Mouse (Mus musculus): Measurements from ENCODE around the gene Nemp1. TPM values are rescaled to one million over a fixed set of nuclear protein-coding genes. Genes with fewer than 3 reads are reported as not detected.
A peak's percentile ranks its signal among the peaks of the same experiment; 100 is the strongest.

Nemp1 gene
- polyA plus RNA-seq (2015; fragmentation: Nextera tagmentation; extraction: Ambion mirVana), result 6.7 and 7.1 TPM in 2 replicates

DNA sequence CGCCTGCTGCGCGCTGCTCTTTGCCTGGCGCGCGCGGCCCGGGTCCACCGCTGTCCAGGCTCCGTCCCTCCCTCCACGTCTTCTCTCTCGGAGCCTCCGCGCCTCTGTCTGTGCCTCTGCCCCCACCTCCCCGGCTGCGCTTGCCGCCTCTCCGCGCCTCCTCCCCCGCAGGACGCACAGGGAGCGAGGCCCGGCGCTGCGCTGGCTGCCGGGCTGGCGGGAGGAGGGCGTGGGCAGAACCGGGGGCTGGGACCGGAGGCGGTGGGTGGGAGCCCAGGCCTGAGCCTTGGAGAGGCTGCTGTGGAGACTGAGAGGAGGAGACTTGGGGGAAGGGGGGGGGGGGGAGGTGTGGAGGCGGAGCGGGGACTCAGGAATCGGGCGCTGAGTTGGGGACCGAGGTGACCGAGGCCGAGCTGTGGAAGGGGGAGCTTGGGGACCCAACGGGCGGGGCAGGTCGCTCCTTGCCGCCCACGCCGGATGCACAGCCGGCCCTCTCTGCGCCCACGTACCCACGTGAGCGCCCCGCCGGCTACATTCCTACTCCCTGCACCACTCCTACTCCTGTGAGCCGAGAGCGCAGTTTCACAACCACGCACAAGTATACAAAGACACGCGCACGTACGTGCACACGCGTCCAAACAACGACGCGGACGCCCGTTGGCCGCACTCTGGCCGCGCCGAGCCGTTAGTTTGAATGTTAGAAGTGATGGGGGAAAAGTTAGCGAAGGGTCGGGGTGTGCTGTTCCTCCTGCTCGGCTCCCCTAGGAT is at the start of gene Nemp1:
Gene Nemp1 (plus strand): TSS at position 401 of the 768 bp plus-strand sequence.
- peak within 1 kb of the TSS; percentile 59 for H3K4me3 ChIP-seq (ENCODE audit: low read depth, low read length)
- H3K36me3 ChIP-seq (ENCODE audit: control insufficient read depth, insufficient read depth), result no peaks in the 10 kb centered on the region
- H3K9me3 ChIP-seq (replicated peaks; ENCODE audit: control insufficient read depth, low read length), result no peaks in the 10 kb centered on the region
- ATAC-seq (ENCODE audit: low read depth), result peak; percentile 65
- H3K4me1 ChIP-seq (ENCODE audit: control insufficient read depth, low read depth, low read length), result peaks cover 23% of the 10 kb centered on the region
- WGBS (ENCODE audit: insufficient replicate concordance), result under 1% methylated on average over 69 of the region's 73 CpGs
- peak within 1 kb of the TSS; percentile 84 for H3K27ac ChIP-seq (ENCODE audit: low read length)
- peak within 1 kb of the TSS; percentile 53 for H3K4me2 ChIP-seq (ENCODE audit: low read depth, low read length)
- peak within 1 kb of the TSS; percentile 44 for H3K9ac ChIP-seq (ENCODE audit: low read depth, low read length)
- H3K27me3 ChIP-seq (ENCODE audit: control insufficient read depth, insufficient read depth, low read depth, low read length), result peaks cover 66% of the 10 kb centered on the region

GRCm38 (mm10) chr10:127617294-127617693 is 49.4 kb upstream of the Nemp1 start:
- 40% methylated on average over 4 of the region's 4 CpGs for WGBS (ENCODE audit: insufficient replicate concordance)
- Histone ChIP-seq H3K4me3 (ENCODE audit: low read depth, low read length) (no peak overlapping the region), H3K4me2 (ENCODE audit: low read depth, low read length) (no peak overlapping the region), H3K27ac (ENCODE audit: low read length) (peak overlapping the region; percentile 51; the same call in 1 of the 2 replicates), H3K36me3 (ENCODE audit: control insufficient read depth, insufficient read depth) (no peaks in the 10 kb centered on the region), H3K4me1 (ENCODE audit: control insufficient read depth, low read depth, low read length) (peaks cover 22% of the 10 kb centered on the region), H3K9ac (ENCODE audit: low read depth, low read length) (no peak overlapping the region), H3K9me3 (replicated peaks; ENCODE audit: control insufficient read depth, low read length) (no peaks in the 10 kb centered on the region), H3K27me3 (ENCODE audit: control insufficient read depth, insufficient read depth, low read depth, low read length) (peaks cover 35% of the 10 kb centered on the region)
- ATAC-seq (ENCODE audit: low read depth), result no peak

DNA sequence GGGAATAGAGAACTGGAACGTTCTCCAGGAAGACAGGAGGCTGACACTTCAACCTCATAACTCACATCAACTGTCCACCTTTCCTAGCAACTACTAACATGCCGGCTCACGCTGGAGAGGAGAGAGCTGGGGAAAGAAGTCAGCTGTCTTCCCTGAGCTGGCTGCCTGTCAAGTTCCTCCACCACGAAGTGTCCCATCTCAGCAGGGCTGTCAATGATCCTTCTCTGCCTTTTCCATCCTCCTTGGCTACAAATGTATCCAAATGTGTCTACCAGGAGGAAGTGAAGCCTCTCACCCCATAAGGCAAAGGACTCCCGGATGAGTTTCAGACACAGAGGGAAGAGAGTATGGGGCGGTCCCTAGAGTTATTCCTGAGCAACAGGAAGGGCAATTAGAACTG is 48.5 kb upstream of the Nemp1 start:
- Histone ChIP-seq H3K4me1 (ENCODE audit: control insufficient read depth, low read depth, low read length) (peaks cover 19% of the 10 kb centered on the region), H3K36me3 (ENCODE audit: control insufficient read depth, insufficient read depth) (no peaks in the 10 kb centered on the region), H3K9me3 (replicated peaks; ENCODE audit: control insufficient read depth, low read length) (no peaks in the 10 kb centered on the region), H3K4me2 (ENCODE audit: low read depth, low read length) (peak overlapping the region; percentile 74), H3K4me3 (ENCODE audit: low read depth, low read length) (no peak overlapping the region), H3K27ac (ENCODE audit: low read length) (no peak overlapping the region), H3K9ac (ENCODE audit: low read depth, low read length) (no peak overlapping the region), H3K27me3 (ENCODE audit: control insufficient read depth, insufficient read depth, low read depth, low read length) (peaks cover 36% of the 10 kb centered on the region)
- WGBS (ENCODE audit: insufficient replicate concordance), result 19% methylated on average over 6 of the region's 6 CpGs
- no peak for ATAC-seq (ENCODE audit: low read depth)

DNA sequence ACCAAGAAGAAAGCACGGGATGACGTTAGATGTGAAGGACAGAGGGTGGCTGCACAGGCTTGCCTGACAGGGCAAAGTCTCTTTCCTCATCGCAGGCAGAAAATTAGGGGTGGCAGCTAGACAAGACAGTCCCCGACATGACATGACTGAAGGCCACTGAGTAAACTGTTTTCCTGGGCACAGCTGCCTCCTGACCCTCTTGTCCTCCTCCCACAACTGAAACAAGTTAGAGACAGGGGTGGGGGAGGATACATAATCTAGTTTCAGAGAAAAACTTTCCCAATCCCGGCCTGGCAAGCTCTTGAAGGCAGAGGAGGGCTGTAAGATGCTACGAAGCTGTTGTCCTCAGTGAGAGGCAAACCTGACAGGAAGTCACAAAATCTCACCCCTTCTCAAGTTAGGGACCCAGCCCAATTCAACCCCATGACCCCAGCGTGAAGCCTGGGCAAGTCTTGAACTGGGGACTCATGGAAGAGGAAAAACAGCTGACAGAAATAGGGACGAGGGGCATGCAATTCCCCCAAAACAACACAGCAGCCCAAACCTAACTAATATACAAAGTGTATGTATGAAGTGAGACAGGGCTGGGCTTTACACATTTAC is 47.5 kb upstream of the Nemp1 start:
- H3K4me1 ChIP-seq (ENCODE audit: control insufficient read depth, low read depth, low read length), result peaks cover 19% of the 10 kb centered on the region
- peak overlapping the region; percentile 59; the same call in 1 of the 2 replicates for H3K9ac ChIP-seq (ENCODE audit: low read depth, low read length)
- no peaks in the 10 kb centered on the region for H3K9me3 ChIP-seq (replicated peaks; ENCODE audit: control insufficient read depth, low read length)
- ATAC-seq (ENCODE audit: low read depth), result no peak
- peak overlapping the region; percentile 78 for H3K27ac ChIP-seq (ENCODE audit: low read length)
- peak overlapping the region; percentile 63 for H3K4me3 ChIP-seq (ENCODE audit: low read depth, low read length)
- 22% methylated on average over 8 of the region's 8 CpGs for WGBS (ENCODE audit: insufficient replicate concordance)
- H3K36me3 ChIP-seq (ENCODE audit: control insufficient read depth, insufficient read depth), result no peaks in the 10 kb centered on the region
- H3K4me2 ChIP-seq (ENCODE audit: low read depth, low read length), result peak overlapping the region; percentile 74
- H3K27me3 ChIP-seq (ENCODE audit: control insufficient read depth, insufficient read depth, low read depth, low read length), result peaks cover 36% of the 10 kb centered on the region

DNA sequence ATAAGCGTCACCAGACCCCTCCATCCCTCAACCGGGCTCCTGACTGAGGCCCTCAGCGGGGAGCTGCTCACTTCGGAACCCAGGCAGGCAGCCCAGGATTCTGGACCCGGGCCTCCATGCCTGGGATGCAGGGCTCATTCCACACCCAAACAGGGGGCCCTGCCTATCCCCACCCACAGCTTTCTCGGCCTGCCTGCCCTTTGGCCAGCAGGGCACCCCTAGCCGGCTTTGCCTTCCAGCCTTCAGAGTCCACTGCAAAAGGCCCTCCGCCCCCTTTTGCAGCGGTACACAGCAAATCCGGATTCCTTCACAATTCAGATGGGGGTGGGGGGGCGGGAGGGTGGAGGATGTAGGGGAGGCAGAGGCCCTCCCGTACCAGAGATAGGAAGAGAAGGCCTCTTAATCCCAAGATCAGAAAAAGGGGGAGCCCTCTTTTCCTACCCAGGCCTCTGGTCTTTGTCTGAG is 46.7 kb upstream of the Nemp1 start:
- peak overlapping the region; percentile 78 for H3K27ac ChIP-seq (ENCODE audit: low read length)
- no peak for ATAC-seq (ENCODE audit: low read depth)
- peak overlapping the region; percentile 74 for H3K4me2 ChIP-seq (ENCODE audit: low read depth, low read length)
- WGBS (ENCODE audit: insufficient replicate concordance), result 17% methylated on average over 12 of the region's 12 CpGs
- H3K9ac ChIP-seq (ENCODE audit: low read depth, low read length), result peak overlapping the region; percentile 59
- no peaks in the 10 kb centered on the region for H3K9me3 ChIP-seq (replicated peaks; ENCODE audit: control insufficient read depth, low read length)
- no peaks in the 10 kb centered on the region for H3K36me3 ChIP-seq (ENCODE audit: control insufficient read depth, insufficient read depth)
- H3K4me1 ChIP-seq (ENCODE audit: control insufficient read depth, low read depth, low read length), result peaks cover 18% of the 10 kb centered on the region
- H3K27me3 ChIP-seq (ENCODE audit: control insufficient read depth, insufficient read depth, low read depth, low read length), result peaks cover 36% of the 10 kb centered on the region
- H3K4me3 ChIP-seq (ENCODE audit: low read depth, low read length), result peak overlapping the region; percentile 63

- Histone ChIP-seq H3K27me3 (ENCODE audit: control insufficient read depth, insufficient read depth, low read depth, low read length) (peaks cover 36% of the 10 kb centered on the region), H3K4me1 (ENCODE audit: control insufficient read depth, low read depth, low read length) (peaks cover 14% of the 10 kb centered on the region; the same call in 1 of the 2 replicates), H3K36me3 (ENCODE audit: control insufficient read depth, insufficient read depth) (no peaks in the 10 kb centered on the region), H3K9me3 (replicated peaks; ENCODE audit: control insufficient read depth, low read length) (no peaks in the 10 kb centered on the region), H3K9ac (ENCODE audit: low read depth, low read length) (peak within 1 kb of the TSS; percentile 59), H3K27ac (ENCODE audit: low read length) (peak within 1 kb of the TSS; percentile 90), H3K4me2 (ENCODE audit: low read depth, low read length) (peak within 1 kb of the TSS; percentile 74), H3K4me3 (ENCODE audit: low read depth, low read length) (peak within 1 kb of the TSS; percentile 63)
- WGBS (ENCODE audit: insufficient replicate concordance), result 5% methylated on average over 24 of the region's 32 CpGs
- ATAC-seq (ENCODE audit: low read depth), result peak; percentile 53
Observed at GRCm38 (mm10) chr10:127620406-127621190, 46.1 kb upstream of the Nemp1 start, which contains the start of gene Lrp1. Gene Lrp1 (minus strand): TSS chr10:127621148.

GRCm38 (mm10) chr10:127621191-127622056 is 45.3 kb upstream of the Nemp1 start:
- H3K4me2 ChIP-seq (ENCODE audit: low read depth, low read length), result peak overlapping the region; percentile 74
- H3K4me1 ChIP-seq (ENCODE audit: control insufficient read depth, low read depth, low read length), result peaks cover 8% of the 10 kb centered on the region; the same call in 1 of the 2 replicates
- ATAC-seq (ENCODE audit: low read depth), result peak; percentile 83
- peaks cover 36% of the 10 kb centered on the region for H3K27me3 ChIP-seq (ENCODE audit: control insufficient read depth, insufficient read depth, low read depth, low read length)
- H3K9ac ChIP-seq (ENCODE audit: low read depth, low read length), result peak overlapping the region; percentile 57
- H3K9me3 ChIP-seq (replicated peaks; ENCODE audit: control insufficient read depth, low read length), result peaks cover 1% of the 10 kb centered on the region
- peak overlapping the region; percentile 90 for H3K27ac ChIP-seq (ENCODE audit: low read length)
- under 1% methylated on average over 35 of the region's 39 CpGs for WGBS (ENCODE audit: insufficient replicate concordance)
- H3K4me3 ChIP-seq (ENCODE audit: low read depth, low read length), result peak overlapping the region; percentile 63
- H3K36me3 ChIP-seq (ENCODE audit: control insufficient read depth, insufficient read depth), result no peaks in the 10 kb centered on the region

- peak; percentile 57 for ATAC-seq (ENCODE audit: low read depth)
- Histone ChIP-seq H3K9ac (ENCODE audit: low read depth, low read length) (peak overlapping the region; percentile 37; the same call in 1 of the 2 replicates), H3K27me3 (ENCODE audit: control insufficient read depth, insufficient read depth, low read depth, low read length) (peaks cover 36% of the 10 kb centered on the region), H3K36me3 (ENCODE audit: control insufficient read depth, insufficient read depth) (no peaks in the 10 kb centered on the region), H3K4me2 (ENCODE audit: low read depth, low read length) (peak overlapping the region; percentile 74), H3K9me3 (replicated peaks; ENCODE audit: control insufficient read depth, low read length) (peaks cover 5% of the 10 kb centered on the region), H3K4me1 (ENCODE audit: control insufficient read depth, low read depth, low read length) (peaks cover 4% of the 10 kb centered on the region; the same call in 1 of the 2 replicates), H3K27ac (ENCODE audit: low read length) (peak overlapping the region; percentile 90), H3K4me3 (ENCODE audit: low read depth, low read length) (peak overlapping the region; percentile 63)
- WGBS (ENCODE audit: insufficient replicate concordance), result 2% methylated on average over 13 of the region's 13 CpGs
Observed at GRCm38 (mm10) chr10:127622057-127622392, 44.7 kb upstream of the Nemp1 start.

Data from liver, embryonic 16.5 days (tissue).